Mouse (Mus musculus) splenic B cell, adult 2 months (primary cell): ENCODE measurements around the gene Nolc1.

Source experiments
- DNase-seq: peaks from one replicate; pipeline ENCODE4 v3.0.0-alpha.2; 2011; ENCODE audit warnings: low read depth, low spot score
- H3K27me3 ChIP-seq: 2 replicates; pipeline ENCODE4 v1.6.1; 2012; ENCODE audit warnings: mild to moderate bottlenecking, low read length, moderate library complexity, mixed read lengths; ENCODE audit not compliant: control insufficient read depth, poor library complexity, insufficient read depth, severe bottlenecking
- H3K36me3 ChIP-seq: 2 replicates; pipeline ENCODE4 v1.6.1; 2012; ENCODE audit warnings: mild to moderate bottlenecking, low read length, moderate library complexity, mixed read lengths; ENCODE audit not compliant: control insufficient read depth, poor library complexity, insufficient read depth, severe bottlenecking

Nolc1 gene

GRCm38 (mm10) chr19:46038851-46039260 is 36.8 kb upstream of the Nolc1 start:
- no peak for DNase-seq
- peaks cover 14% of the 10 kb centered on the region for H3K36me3 ChIP-seq
- H3K27me3 ChIP-seq, result no peaks in the 10 kb centered on the region

- peak; percentile 83 for DNase-seq
- Histone ChIP-seq H3K36me3 (peaks cover 9% of the 10 kb centered on the region), H3K27me3 (no peaks in the 10 kb centered on the region)
Observed at GRCm38 (mm10) chr19:46039478-46039877, 36.2 kb upstream of the Nolc1 start.

- peak; percentile 49 for DNase-seq
Observed at GRCm38 (mm10) chr19:46040149-46040902, 35.3 kb upstream of the Nolc1 start.

GRCm38 (mm10) chr19:46041299-46041932 is 34.2 kb upstream of the Nolc1 start:
- no peaks in the 10 kb centered on the region for H3K36me3 ChIP-seq
- no peaks in the 10 kb centered on the region for H3K27me3 ChIP-seq
- peak; percentile 67 for DNase-seq

More at GRCm38 (mm10) chr19:46040149-46040902, 35.3 kb upstream of the Nolc1 start:
- Histone ChIP-seq H3K36me3 (peaks cover 4% of the 10 kb centered on the region), H3K27me3 (no peaks in the 10 kb centered on the region)

- DNase-seq, result peak; percentile 55
- Histone ChIP-seq H3K27me3 (no peaks in the 10 kb centered on the region), H3K36me3 (no peaks in the 10 kb centered on the region)
Observed at GRCm38 (mm10) chr19:46041933-46042475, 33.7 kb upstream of the Nolc1 start.

GRCm38 (mm10) chr19:46042476-46043011 is 33.1 kb upstream of the Nolc1 start:
- no peaks in the 10 kb centered on the region for H3K27me3 ChIP-seq
- H3K36me3 ChIP-seq, result no peaks in the 10 kb centered on the region
- DNase-seq, result no peak

- DNase-seq, result no peak
- H3K36me3 ChIP-seq, result no peaks in the 10 kb centered on the region
- H3K27me3 ChIP-seq, result no peaks in the 10 kb centered on the region
Observed at GRCm38 (mm10) chr19:46043380-46043779, 32.3 kb upstream of the Nolc1 start.

GRCm38 (mm10) chr19:46044271-46044992 is 31.2 kb upstream of the Nolc1 start, which contains the start of gene Pprc1:
Pprc1 (plus strand) TSS chr19:46044886.
- Histone ChIP-seq H3K36me3 (no peaks in the 10 kb centered on the region), H3K27me3 (no peaks in the 10 kb centered on the region)
- DNase-seq, result peak; percentile 39

GRCm38 (mm10) chr19:46044993-46045695 is 30.5 kb upstream of the Nolc1 start, which contains the start of gene Ldb1:
Ldb1 (minus strand) TSS chr19:46045214.
- peak; percentile 81 for DNase-seq
- no peaks in the 10 kb centered on the region for H3K27me3 ChIP-seq

GRCm38 (mm10) chr19:46045696-46046311 is 29.9 kb upstream of the Nolc1 start:
- Histone ChIP-seq H3K27me3 (no peaks in the 10 kb centered on the region), H3K36me3 (no peaks in the 10 kb centered on the region)
- DNase-seq, result peak; percentile 31

More at GRCm38 (mm10) chr19:46044993-46045695, 30.5 kb upstream of the Nolc1 start, which contains the start of gene Ldb1:
- no peaks in the 10 kb centered on the region for H3K36me3 ChIP-seq

GRCm38 (mm10) chr19:46046621-46047025 is 29.0 kb upstream of the Nolc1 start:
- no peak for DNase-seq
- Histone ChIP-seq H3K27me3 (no peaks in the 10 kb centered on the region), H3K36me3 (no peaks in the 10 kb centered on the region)

GRCm38 (mm10) chr19:46047426-46047825 is 28.2 kb upstream of the Nolc1 start:
- Histone ChIP-seq H3K27me3 (no peaks in the 10 kb centered on the region), H3K36me3 (no peaks in the 10 kb centered on the region)
- no peak for DNase-seq

GRCm38 (mm10) chr19:46049129-46049528 is 26.5 kb upstream of the Nolc1 start:
- DNase-seq, result no peak
- H3K27me3 ChIP-seq, result no peaks in the 10 kb centered on the region
- H3K36me3 ChIP-seq, result no peaks in the 10 kb centered on the region
